Mouse (Mus musculus) intestine, embryonic 14.5 days (tissue): ENCODE results near the gene Cyld. TPM values are rescaled to one million over a fixed set of nuclear protein-coding genes. Genes with fewer than 3 reads are reported as not detected.
A peak's percentile ranks its signal among the peaks of the same experiment; 100 is the strongest.
"Not testable (repeated sequence)": the region's sequence is repeated elsewhere in the genome, so short reads cannot be mapped to it uniquely, and the experiment has no call there.

Experiments used
- ATAC-seq: fragments of 200-750 bp; cut with Nextera tagmentation; replicated peaks from 2 replicates; pipeline ENCODE4 v1.8.0; 2017; ENCODE audit warnings: low read depth, moderate number of reproducible peaks, moderate TSS enrichment, moderate library complexity; ENCODE audit not compliant: low FRiP score, low TSS enrichment
- DNase-seq: peaks from one replicate; pipeline ENCODE4 v3.0.0-alpha.2; 2018; ENCODE audit warnings: low spot score
- H3K27ac ChIP-seq: fragments of 300-500 bp; sonication (generic); 2 replicates; pipeline ENCODE4 v1.5.1; 2014; ENCODE audit warnings: low read depth, mild to moderate bottlenecking, control low read depth
- H3K27me3 ChIP-seq: fragments of 300-500 bp; sonication (generic); replicated peaks from 2 replicates; pipeline ENCODE4 v1.6.1; 2014; ENCODE audit warnings: low read length, control low read depth; ENCODE audit not compliant: control insufficient read depth, insufficient read depth
- H3K36me3 ChIP-seq: fragments of 300-500 bp; sonication (generic); 2 replicates; pipeline ENCODE4 v1.6.1; 2014; ENCODE audit warnings: low read length, control low read depth; ENCODE audit not compliant: control insufficient read depth, insufficient read depth
- H3K4me1 ChIP-seq: fragments of 300-500 bp; sonication (generic); replicated peaks from 2 replicates; pipeline ENCODE4 v1.6.1; 2014; ENCODE audit warnings: low read length, control low read depth, mixed read lengths; ENCODE audit not compliant: control insufficient read depth, insufficient read depth
- H3K4me2 ChIP-seq: fragments of 300-500 bp; sonication (generic); 2 replicates; pipeline ENCODE4 v1.6.1; 2014; ENCODE audit warnings: low read length
- H3K4me3 ChIP-seq: fragments of 300-500 bp; sonication (generic); 2 replicates; pipeline ENCODE4 v1.5.1; 2014; ENCODE audit warnings: low read depth, low read length, control low read depth, mixed read lengths
- H3K9ac ChIP-seq: fragments of 300-500 bp; sonication (generic); 2 replicates; pipeline ENCODE4 v1.6.1; 2014; ENCODE audit warnings: mild to moderate bottlenecking, low read length
- H3K9me3 ChIP-seq: fragments of 300-500 bp; sonication (generic); 2 replicates; pipeline ENCODE4 v1.6.1; 2016; ENCODE audit warnings: low read length, control low read depth; ENCODE audit not compliant: control insufficient read depth
- WGBS: fragments of 180-500 bp; shearing (Covaris S2); extraction: QIAGEN DNeasy Blood & Tissue Kit; methylation state at CpG from one replicate; pipeline ENCODE4 v1.1.7; 2014; 5-methylcytosine and 5-hydroxymethylcytosine counted together
- polyA plus RNA-seq: library from polyadenylated mRNA; unstranded; fragments of >200 nt; fragmentation: Nextera tagmentation; extraction: Ambion mirVana; gene quantifications from 2 replicates; pipeline ENCODE4 v1.2.1, GENCODE M21; 2014

Cyld gene
- polyA plus RNA-seq, 1 experiment from 2014 or later: 13.7 TPM

DNA sequence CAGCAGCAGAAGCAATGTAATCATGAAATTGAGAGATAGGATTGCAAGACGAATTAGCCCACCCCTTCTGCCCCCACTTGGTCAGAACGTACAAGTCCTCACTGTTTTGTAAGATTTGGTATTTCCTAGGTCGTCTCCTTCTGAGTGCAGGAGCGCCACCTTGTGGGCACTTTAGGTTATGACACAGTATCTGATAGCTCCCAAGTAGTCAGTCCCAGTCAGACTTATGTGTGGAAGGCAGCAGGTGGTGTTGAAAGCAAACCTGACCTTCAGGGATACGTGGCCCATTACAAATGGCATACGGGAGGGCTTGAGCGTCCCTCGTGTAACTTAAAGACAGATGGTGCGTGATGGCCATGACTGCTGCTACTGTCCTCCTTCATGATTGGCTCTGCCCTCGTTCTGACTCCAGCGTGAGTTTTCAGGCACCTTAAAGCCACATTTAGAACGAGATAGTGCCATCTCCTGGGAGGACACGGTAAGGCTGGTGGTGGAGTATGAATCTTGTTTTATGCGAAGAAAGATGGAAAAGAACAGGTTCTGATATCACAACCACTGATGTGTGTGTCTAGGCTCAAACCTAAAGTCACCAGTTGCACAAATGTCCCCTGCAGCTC lies 58.5 kb downstream of the Cyld start:
- 2% methylated on average over 14 of the region's 14 CpGs for WGBS
- ATAC-seq: peak; percentile 76
- DNase-seq: peak; percentile 94
- Histone ChIP-seq H3K27ac (no peak overlapping the region), H3K4me2 (peak overlapping the region; percentile 27), H3K9ac (no peak overlapping the region), H3K4me1 (no peaks in the 10 kb centered on the region), H3K27me3 (no peaks in the 10 kb centered on the region), H3K9me3 (no peaks in the 10 kb centered on the region), H3K36me3 (no peaks in the 10 kb centered on the region), H3K4me3 (no peak overlapping the region)

- DNase-seq: no peak
- Histone ChIP-seq H3K9me3 (no peaks in the 10 kb centered on the region), H3K4me2 (no peak overlapping the region), H3K9ac (no peak overlapping the region), H3K4me3 (no peak overlapping the region), H3K36me3 (no peaks in the 10 kb centered on the region), H3K27ac (no peak overlapping the region), H3K27me3 (no peaks in the 10 kb centered on the region), H3K4me1 (no peaks in the 10 kb centered on the region; the same call in 1 of the 2 replicates)
- WGBS: 76% methylated on average over 12 of the region's 12 CpGs
- ATAC-seq: no peak
Observed at GRCm38 (mm10) chr8:88761980-88762379, 65.2 kb downstream of the Cyld start.

DNA sequence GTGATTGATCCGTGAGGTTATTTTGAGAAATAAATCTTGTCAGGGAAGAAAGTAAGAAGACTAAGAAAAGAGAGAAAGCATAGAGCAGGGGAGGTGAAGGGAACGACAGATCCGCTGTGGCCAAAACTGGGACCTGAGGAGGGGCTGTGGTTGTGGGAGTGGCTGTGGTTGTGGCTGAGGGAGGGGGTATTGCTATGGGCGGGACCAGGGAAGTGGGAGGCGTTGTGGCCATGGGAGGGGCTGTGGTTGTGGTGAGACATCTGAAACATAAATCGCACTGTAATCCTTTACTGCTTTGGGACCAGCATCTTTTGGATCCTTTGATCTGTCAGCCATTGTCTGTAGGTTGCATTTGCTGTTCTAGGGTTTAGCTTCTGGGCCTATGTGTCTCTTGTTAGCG lies 74.4 kb downstream of the Cyld start:
- H3K27ac ChIP-seq: no peak overlapping the region
- WGBS: 77% methylated on average over 7 of the region's 7 CpGs
- no peaks in the 10 kb centered on the region for H3K27me3 ChIP-seq
- H3K36me3 ChIP-seq: no peaks in the 10 kb centered on the region
- no peak for DNase-seq
- H3K9ac ChIP-seq: no peak overlapping the region
- H3K9me3 ChIP-seq: peaks cover 4% of the 10 kb centered on the region
- ATAC-seq: no peak
- H3K4me3 ChIP-seq: no peak overlapping the region
- H3K4me2 ChIP-seq: no peak overlapping the region
- H3K4me1 ChIP-seq: peaks cover 4% of the 10 kb centered on the region

DNA sequence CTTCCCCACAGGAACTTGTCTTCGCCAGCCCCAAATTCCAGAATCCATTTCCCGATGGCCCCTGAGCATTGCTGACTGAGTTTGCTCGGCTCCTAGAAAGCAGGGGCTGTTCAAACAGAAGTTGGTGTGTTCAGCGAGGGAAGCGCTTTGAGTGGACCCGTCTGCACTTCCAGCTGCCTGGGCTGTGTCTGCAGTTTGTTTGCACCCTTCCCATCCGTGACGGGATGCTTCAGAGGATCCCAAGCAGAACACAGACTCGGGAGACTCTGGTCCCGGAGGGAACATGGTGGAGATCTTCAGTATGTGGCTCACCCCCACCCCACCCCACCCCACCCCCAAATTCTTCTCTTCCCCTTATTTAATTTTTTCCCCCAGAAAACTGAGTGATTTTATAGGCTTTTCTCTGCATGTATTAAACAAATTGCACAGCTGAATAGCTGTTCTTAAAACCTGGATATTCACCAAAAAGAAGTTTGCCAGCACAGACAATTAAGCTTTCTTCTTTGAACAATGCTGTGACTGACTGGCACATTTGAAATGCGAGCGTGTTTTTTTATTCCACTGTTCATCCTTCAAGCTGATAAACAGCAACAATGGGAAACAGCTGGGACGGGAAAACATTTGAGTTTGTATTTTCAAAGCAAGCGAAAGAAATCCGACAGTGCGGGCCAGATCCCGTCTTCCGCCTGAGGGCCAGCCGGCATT lies 77.9 kb downstream of the Cyld start:
- no peak overlapping the region for H3K9ac ChIP-seq
- H3K4me3 ChIP-seq: no peak overlapping the region
- no peak; the same call in 1 of the 2 replicates for ATAC-seq
- H3K36me3 ChIP-seq: no peaks in the 10 kb centered on the region
- no peak overlapping the region for H3K4me2 ChIP-seq
- DNase-seq: no peak
- H3K9me3 ChIP-seq: peaks cover 4% of the 10 kb centered on the region
- no peak overlapping the region; the same call in 1 of the 2 replicates for H3K27ac ChIP-seq
- WGBS: 29% methylated on average over 19 of the region's 19 CpGs
- no peaks in the 10 kb centered on the region for H3K27me3 ChIP-seq
- peaks cover 8% of the 10 kb centered on the region for H3K4me1 ChIP-seq

DNA sequence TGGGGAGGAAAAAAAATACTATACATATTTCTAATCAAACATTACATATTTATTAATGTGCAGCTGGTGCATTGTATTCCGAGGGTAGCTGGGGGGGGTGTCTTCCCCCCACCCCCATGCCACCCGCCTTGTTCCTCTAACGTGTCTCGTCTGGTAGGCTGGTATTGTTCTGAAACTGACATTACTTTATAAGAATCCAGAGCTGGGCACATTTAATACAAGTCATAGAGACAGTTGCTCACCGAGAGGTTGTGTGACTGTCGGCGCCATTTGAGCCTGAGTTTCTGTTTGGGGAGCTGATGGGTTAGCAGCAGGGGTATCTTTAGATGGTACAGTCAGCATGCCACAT lies 78.4 kb downstream of the Cyld start:
- Histone ChIP-seq H3K27me3 (no peaks in the 10 kb centered on the region), H3K4me3 (no peak overlapping the region), H3K4me1 (peaks cover 8% of the 10 kb centered on the region), H3K4me2 (no peak overlapping the region), H3K36me3 (no peaks in the 10 kb centered on the region), H3K27ac (no peak overlapping the region; the same call in 1 of the 2 replicates), H3K9ac (no peak overlapping the region), H3K9me3 (peaks cover under 1% of the 10 kb centered on the region; the same call in 1 of the 2 replicates)
- ATAC-seq: no peak
- no peak for DNase-seq
- 53% methylated on average over 7 of the region's 7 CpGs for WGBS

GRCm38 (mm10) chr8:88780142-88780541 lies 83.3 kb downstream of the Cyld start:
- H3K4me3 ChIP-seq: no peak overlapping the region
- no peak for ATAC-seq
- H3K4me1 ChIP-seq: peaks cover 8% of the 10 kb centered on the region
- no peaks in the 10 kb centered on the region for H3K9me3 ChIP-seq
- DNase-seq: no peak
- H3K27me3 ChIP-seq: no peaks in the 10 kb centered on the region
- H3K27ac ChIP-seq: no peak overlapping the region
- 77% methylated on average over 3 of the region's 3 CpGs for WGBS
- H3K36me3 ChIP-seq: no peaks in the 10 kb centered on the region
- no peak overlapping the region for H3K9ac ChIP-seq
- H3K4me2 ChIP-seq: no peak overlapping the region

GRCm38 (mm10) chr8:88781283-88781682 lies 84.5 kb downstream of the Cyld start:
- Histone ChIP-seq H3K4me1 (peaks cover 5% of the 10 kb centered on the region), H3K27ac (no peak overlapping the region), H3K27me3 (no peaks in the 10 kb centered on the region), H3K4me3 (no peak overlapping the region), H3K4me2 (no peak overlapping the region), H3K9ac (no peak overlapping the region), H3K9me3 (no peaks in the 10 kb centered on the region), H3K36me3 (no peaks in the 10 kb centered on the region)
- WGBS: 77% methylated on average over 5 of the region's 5 CpGs
- DNase-seq (no peak), ATAC-seq (no peak)

GRCm38 (mm10) chr8:88783722-88784121 lies 86.9 kb downstream of the Cyld start:
- H3K27ac ChIP-seq: no peak overlapping the region
- H3K4me3 ChIP-seq: no peak overlapping the region
- no peak for ATAC-seq
- 90% methylated on average over 1 of the region's 1 CpGs for WGBS
- H3K4me1 ChIP-seq: peaks cover 5% of the 10 kb centered on the region
- DNase-seq: no peak
- no peaks in the 10 kb centered on the region for H3K36me3 ChIP-seq
- H3K9me3 ChIP-seq: no peaks in the 10 kb centered on the region
- H3K27me3 ChIP-seq: no peaks in the 10 kb centered on the region
- H3K4me2 ChIP-seq: no peak overlapping the region
- no peak overlapping the region for H3K9ac ChIP-seq

DNA sequence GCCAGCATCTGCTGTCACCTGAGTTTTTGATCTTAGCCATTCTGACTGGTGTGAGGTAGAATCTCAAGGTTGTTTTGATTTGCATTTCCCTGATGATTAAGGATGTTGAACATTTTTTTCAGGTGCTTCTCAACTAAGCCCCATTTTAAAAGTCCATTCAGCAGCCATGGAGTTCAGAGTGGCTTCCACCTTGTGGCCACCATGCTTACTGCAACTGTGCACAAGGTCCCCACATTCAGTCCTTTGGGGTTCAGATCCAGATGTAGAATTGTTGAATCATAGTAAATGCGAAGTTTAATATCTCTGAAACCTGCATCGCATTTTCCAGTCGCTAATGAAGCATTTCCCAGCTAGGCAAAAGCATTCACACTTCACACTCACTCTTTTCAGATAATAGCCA lies 91.5 kb downstream of the Cyld start:
- not testable (repeated sequence) for ATAC-seq, H3K9ac ChIP-seq, H3K4me2 ChIP-seq, H3K27ac ChIP-seq, H3K4me1 ChIP-seq, H3K4me3 ChIP-seq, H3K9me3 ChIP-seq, H3K36me3 ChIP-seq, H3K27me3 ChIP-seq
- 76% methylated on average over 3 of the region's 3 CpGs for WGBS
- DNase-seq: peak; percentile 42
